Mouse (Mus musculus) midbrain, embryonic 13.5 days (tissue): Measurements from ENCODE around the gene Sf3b4. TPM values are rescaled to one million over a fixed set of nuclear protein-coding genes. Genes with fewer than 3 reads are reported as not detected.
A peak's percentile ranks its signal among the peaks of the same experiment; 100 is the strongest.
"Not testable (repeated sequence)": the region's sequence is repeated elsewhere in the genome, so short reads cannot be mapped to it uniquely, and the experiment has no call there.

Experiments used
- ATAC-seq: fragments of 200-750 bp; cut with Nextera tagmentation; 2 replicates; pipeline ENCODE4 v1.8.0; 2017; ENCODE audit warnings: mild to moderate bottlenecking, moderate TSS enrichment, moderate library complexity
- H3K27ac ChIP-seq: fragments of 300-500 bp; sonication (generic); 2 replicates; pipeline ENCODE4 v1.5.1; 2015; ENCODE audit warnings: inconsistent platforms, mild to moderate bottlenecking, moderate library complexity
- H3K27me3 ChIP-seq: fragments of 300-500 bp; sonication (generic); 2 replicates; pipeline ENCODE4 v1.6.1; 2015; ENCODE audit warnings: mild to moderate bottlenecking, inconsistent platforms
- H3K36me3 ChIP-seq: fragments of 300-500 bp; sonication (generic); 2 replicates; pipeline ENCODE4 v1.6.1; 2015; ENCODE audit warnings: mild to moderate bottlenecking, inconsistent platforms
- H3K4me1 ChIP-seq: fragments of 300-500 bp; sonication (generic); replicated peaks from 2 replicates; pipeline ENCODE4 v1.6.1; 2015; ENCODE audit warnings: inconsistent platforms
- H3K4me2 ChIP-seq: fragments of 300-500 bp; sonication (generic); replicated peaks from 2 replicates; pipeline ENCODE4 v1.6.1; 2015; ENCODE audit warnings: moderate library complexity, mild to moderate bottlenecking, inconsistent platforms
- H3K4me3 ChIP-seq: fragments of 300-500 bp; sonication (generic); replicated peaks from 2 replicates; pipeline ENCODE4 v1.5.1; 2015; ENCODE audit warnings: mild to moderate bottlenecking, inconsistent platforms
- H3K9ac ChIP-seq: fragments of 300-500 bp; sonication (generic); replicated peaks from 2 replicates; pipeline ENCODE4 v1.6.1; 2015; ENCODE audit warnings: mild to moderate bottlenecking, inconsistent platforms
- H3K9me3 ChIP-seq: fragments of 300-500 bp; sonication (generic); 2 replicates; pipeline ENCODE4 v1.6.1; 2016; ENCODE audit warnings: mild to moderate bottlenecking, inconsistent platforms
- WGBS: fragments of 180-500 bp; shearing (Covaris S2); methylation state at CpG from one replicate; pipeline ENCODE4 v1.1.7; 2015; 5-methylcytosine and 5-hydroxymethylcytosine counted together
- polyA plus RNA-seq: library from polyadenylated mRNA; unstranded; fragments of >200 nt; fragmentation: Nextera tagmentation; extraction: Ambion mirVana; gene quantifications from 2 replicates; pipeline ENCODE4 v1.2.1, GENCODE M21; 2015

Sf3b4 gene
- polyA plus RNA-seq, 1 experiment from 2014 or later = 154 TPM

- Histone ChIP-seq H3K4me1 (peaks cover 23% of the 10 kb centered on the region), H3K27me3 (no peaks in the 10 kb centered on the region), H3K4me2 (peak overlapping the region; percentile 80), H3K36me3 (peaks cover 7% of the 10 kb centered on the region; the same call in 1 of the 2 replicates), H3K27ac (no peak overlapping the region), H3K9ac (peak overlapping the region; percentile 56), H3K4me3 (peak overlapping the region; percentile 42), H3K9me3 (no peaks in the 10 kb centered on the region)
- WGBS = under 1% methylated on average over 12 of the region's 12 CpGs
- peak; percentile 67 for ATAC-seq
These were observed 11.2 kb upstream of the Sf3b4 start for GRCm38 (mm10) chr3:96160803-96161516.

- ATAC-seq = peak; percentile 41
- 0 out of 2 replicates have a peak, but pooled peaks cover 4% of the 10 kb centered on the region for H3K36me3 ChIP-seq
- H3K9me3 ChIP-seq = no peaks in the 10 kb centered on the region
- H3K4me3 ChIP-seq = peak within 1 kb of the TSS; percentile 42
- no peaks in the 10 kb centered on the region for H3K27me3 ChIP-seq
- H3K4me2 ChIP-seq = peak within 1 kb of the TSS; percentile 80
- H3K9ac ChIP-seq = peak within 1 kb of the TSS; percentile 56
- no peak within 1 kb of the TSS for H3K27ac ChIP-seq
- WGBS = 9% methylated on average over 16 of the region's 16 CpGs
- peaks cover 23% of the 10 kb centered on the region for H3K4me1 ChIP-seq
These were observed 10.0 kb upstream of the Sf3b4 start, which contains the start of gene Mtmr11 for GRCm38 (mm10) chr3:96161869-96162840. Gene Mtmr11, plus strand, starts transcription at chr3:96162004.

- no peak overlapping the region for H3K27ac ChIP-seq
- ATAC-seq = no peak
- H3K27me3 ChIP-seq = no peaks in the 10 kb centered on the region
- H3K9me3 ChIP-seq = no peaks in the 10 kb centered on the region
- no peak overlapping the region for H3K9ac ChIP-seq
- no peaks in the 10 kb centered on the region for H3K36me3 ChIP-seq
- H3K4me1 ChIP-seq = peaks cover 23% of the 10 kb centered on the region
- 92% methylated on average over 6 of the region's 6 CpGs for WGBS
- H3K4me2 ChIP-seq = no peak overlapping the region
- H3K4me3 ChIP-seq = no peak overlapping the region
These were observed 9.1 kb upstream of the Sf3b4 start for GRCm38 (mm10) chr3:96163040-96163439.

GRCm38 (mm10) chr3:96168466-96169158, 3.5 kb upstream of the Sf3b4 start:
- Histone ChIP-seq H3K9ac (no peak overlapping the region), H3K4me3 (no peak overlapping the region), H3K4me1 (peaks cover 26% of the 10 kb centered on the region), H3K27me3 (no peaks in the 10 kb centered on the region), H3K9me3 (no peaks in the 10 kb centered on the region), H3K27ac (no peak overlapping the region), H3K4me2 (no peak overlapping the region), H3K36me3 (0 out of 2 replicates have a peak, but pooled peaks cover 5% of the 10 kb centered on the region)
- 68% methylated on average over 12 of the region's 12 CpGs for WGBS
- ATAC-seq = no peak

- peak overlapping the region; percentile 99; the same call in 1 of the 2 replicates for H3K4me2 ChIP-seq
- no peak overlapping the region for H3K4me3 ChIP-seq
- H3K27me3 ChIP-seq = no peaks in the 10 kb centered on the region
- no peaks in the 10 kb centered on the region for H3K9me3 ChIP-seq
- H3K36me3 ChIP-seq = peaks cover 20% of the 10 kb centered on the region
- 90% methylated on average over 4 of the region's 4 CpGs for WGBS
- peak overlapping the region; percentile 37; the same call in 1 of the 2 replicates for H3K9ac ChIP-seq
- no peak for ATAC-seq
- peaks cover 40% of the 10 kb centered on the region for H3K4me1 ChIP-seq
- H3K27ac ChIP-seq = no peak overlapping the region; the same call in 1 of the 2 replicates
These were observed 1.9 kb upstream of the Sf3b4 start for GRCm38 (mm10) chr3:96170276-96170675.

GRCm38 (mm10) chr3:96170976-96171545, 1.1 kb upstream of the Sf3b4 start:
- Histone ChIP-seq H3K9me3 (no peaks in the 10 kb centered on the region), H3K27ac (peak overlapping the region; percentile 99), H3K36me3 (peaks cover 26% of the 10 kb centered on the region), H3K27me3 (no peaks in the 10 kb centered on the region), H3K4me3 (peak overlapping the region; percentile 85), H3K4me1 (peaks cover 40% of the 10 kb centered on the region), H3K4me2 (peak overlapping the region; percentile 99), H3K9ac (peak overlapping the region; percentile 88)
- no peak for ATAC-seq
- 74% methylated on average over 10 of the region's 10 CpGs for WGBS

DNA sequence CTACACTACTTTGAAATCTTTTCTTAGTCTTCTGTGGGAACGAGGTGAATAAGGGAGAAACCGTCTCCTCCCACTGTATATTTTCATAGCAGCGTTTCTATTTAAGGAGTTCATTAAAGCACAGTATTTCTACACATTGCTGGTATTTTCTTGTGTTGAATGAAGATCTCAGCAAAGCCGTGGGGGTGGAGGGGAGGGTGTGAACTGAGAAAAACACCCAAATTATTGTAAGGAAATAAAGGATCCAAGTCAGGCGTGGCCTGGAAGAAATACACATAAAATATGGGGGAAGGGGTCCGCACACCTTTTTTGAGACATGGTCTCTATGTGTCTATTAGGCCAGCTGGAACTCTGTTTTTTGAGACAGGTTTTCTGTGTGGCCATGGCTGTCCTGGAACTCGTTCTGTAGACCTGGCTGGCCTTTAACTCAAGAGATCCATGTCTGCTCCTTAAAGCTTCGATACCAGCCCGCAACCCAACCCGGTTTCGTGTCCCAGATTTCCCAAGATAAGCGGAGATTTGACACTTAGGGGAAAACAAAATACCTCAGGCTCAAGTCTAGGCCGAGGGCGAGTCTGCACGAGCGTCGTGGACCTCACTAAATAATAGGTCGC, 442 bp upstream of the Sf3b4 start:
- Histone ChIP-seq H3K27ac (peak overlapping the region; percentile 99), H3K9ac (peak overlapping the region; percentile 88), H3K36me3 (peaks cover 32% of the 10 kb centered on the region), H3K9me3 (no peaks in the 10 kb centered on the region), H3K4me3 (peak overlapping the region; percentile 85), H3K4me2 (peak overlapping the region; percentile 99), H3K27me3 (no peaks in the 10 kb centered on the region), H3K4me1 (peaks cover 40% of the 10 kb centered on the region)
- peak; percentile 40 for ATAC-seq
- 22% methylated on average over 18 of the region's 18 CpGs for WGBS

- WGBS = 39% methylated on average over 7 of the region's 7 CpGs
- peaks cover 40% of the 10 kb centered on the region for H3K4me1 ChIP-seq
- H3K27ac ChIP-seq = 0 out of 2 replicates have a peak overlapping the region, but pooled peaks have one; percentile 99
These were observed 1.1 kb downstream of the Sf3b4 start for GRCm38 (mm10) chr3:96173185-96173584.

DNA sequence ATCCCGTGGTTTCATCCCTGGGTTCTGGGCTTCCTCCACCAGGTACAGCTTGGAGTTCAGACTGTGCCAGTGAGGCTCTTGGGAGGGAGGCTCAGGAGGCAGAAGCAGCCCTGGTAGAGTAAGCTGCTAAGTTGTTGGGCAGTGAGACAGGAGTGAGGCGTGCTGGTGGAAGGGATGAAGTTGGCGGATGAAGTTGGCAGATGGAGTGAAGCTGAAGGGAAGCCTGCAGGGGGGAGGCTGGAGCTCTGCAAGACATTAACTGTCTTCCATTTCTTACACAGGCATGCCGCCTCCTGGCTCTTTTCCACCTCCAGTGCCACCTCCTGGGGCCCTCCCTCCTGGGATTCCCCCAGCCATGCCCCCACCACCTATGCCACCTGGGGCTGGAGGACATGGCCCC, 1.9 kb downstream of the Sf3b4 start:
- Histone ChIP-seq H3K4me2 (0 out of 2 replicates have a peak overlapping the region, but pooled peaks have one; percentile 99), H3K36me3 (peaks cover 52% of the 10 kb centered on the region), H3K4me1 (peaks cover 40% of the 10 kb centered on the region), H3K4me3 (0 out of 2 replicates have a peak overlapping the region, but pooled peaks have one; percentile 85)
- ATAC-seq, H3K9me3 ChIP-seq, H3K27me3 ChIP-seq, H3K27ac ChIP-seq, H3K9ac ChIP-seq: not testable (repeated sequence)
- 93% methylated on average over 4 of the region's 4 CpGs for WGBS

More at GRCm38 (mm10) chr3:96173185-96173584, 1.1 kb downstream of the Sf3b4 start:
- no peak for ATAC-seq
- Histone ChIP-seq H3K36me3 (peaks cover 45% of the 10 kb centered on the region), H3K4me3 (peak overlapping the region; percentile 85), H3K9me3 (no peaks in the 10 kb centered on the region), H3K27me3 (no peaks in the 10 kb centered on the region), H3K9ac (peak overlapping the region; percentile 88), H3K4me2 (peak overlapping the region; percentile 99)

DNA sequence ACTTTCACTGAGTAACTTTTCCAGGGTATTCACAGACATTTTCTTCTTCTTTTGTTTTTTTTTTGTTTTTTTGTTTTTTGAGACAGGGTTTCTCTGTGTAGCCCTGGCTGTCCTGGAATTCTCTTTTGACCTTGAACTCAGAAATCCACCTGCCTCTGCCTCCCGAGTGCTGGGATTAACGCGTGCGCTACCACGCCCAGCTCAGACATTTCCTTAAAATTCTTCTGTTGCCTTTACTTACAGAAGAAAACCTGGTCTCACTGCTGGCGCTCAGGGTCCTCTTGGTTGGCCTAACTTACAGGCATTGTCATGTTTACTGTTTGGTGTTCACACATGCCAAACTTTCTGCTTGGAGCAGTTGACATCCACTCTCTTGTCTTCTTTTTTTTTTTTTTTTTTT, 3.1 kb downstream of the Sf3b4 start:
- ATAC-seq = no peak
- Histone ChIP-seq H3K27ac (no peak overlapping the region), H3K9ac (no peak overlapping the region), H3K4me3 (no peak overlapping the region), H3K9me3 (no peaks in the 10 kb centered on the region), H3K4me2 (no peak overlapping the region), H3K27me3 (no peaks in the 10 kb centered on the region), H3K36me3 (peaks cover 50% of the 10 kb centered on the region), H3K4me1 (peaks cover 39% of the 10 kb centered on the region)
- 97% methylated on average over 6 of the region's 6 CpGs for WGBS

GRCm38 (mm10) chr3:96178427-96178826, 6.3 kb downstream of the Sf3b4 start:
- 94% methylated on average over 4 of the region's 4 CpGs for WGBS
- no peaks in the 10 kb centered on the region for H3K27me3 ChIP-seq
- H3K27ac ChIP-seq = no peak overlapping the region

More at GRCm38 (mm10) chr3:96178427-96178826, 6.3 kb downstream of the Sf3b4 start:
- Histone ChIP-seq H3K9me3 (no peaks in the 10 kb centered on the region), H3K4me3 (no peak overlapping the region), H3K4me1 (peaks cover 44% of the 10 kb centered on the region), H3K4me2 (no peak overlapping the region), H3K9ac (no peak overlapping the region), H3K36me3 (peaks cover 47% of the 10 kb centered on the region)
- ATAC-seq = no peak
